Mouse (Mus musculus) adipocyte (in vitro differentiated cells): Measurements from ENCODE around the gene Rhox4e.
"Not testable (repeated sequence)": the region's sequence is repeated elsewhere in the genome, so short reads cannot be mapped to it uniquely, and the experiment has no call there.

Experiments
- DNase-seq: peaks from one replicate; pipeline ENCODE4 v3.0.0-alpha.2; 2016; ENCODE audit warnings: low spot score

Gene Rhox4e

DNA sequence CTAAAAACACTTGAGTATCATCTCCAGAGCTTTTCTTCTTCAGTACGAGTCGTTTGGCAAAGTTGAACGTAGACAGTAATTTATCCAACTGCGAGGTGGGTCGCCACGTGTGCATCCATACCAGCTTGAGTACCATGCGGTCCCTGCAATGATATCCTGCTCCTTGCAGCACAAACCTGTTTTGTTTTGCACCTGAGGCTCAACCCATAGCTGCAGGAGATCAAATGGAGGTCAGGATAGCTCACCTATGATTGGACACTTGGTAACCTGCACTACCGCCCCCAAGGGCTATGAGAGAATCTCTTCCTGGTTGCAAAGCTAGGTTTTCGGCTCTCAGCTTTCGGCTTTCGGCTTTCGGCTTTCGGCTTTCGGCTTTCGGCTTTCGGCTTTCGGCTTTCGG lies at the start of gene Rhox4e:
Gene Rhox4e (plus strand): TSS at position 301 of the 400 bp plus-strand sequence.
- DNase-seq = not testable (repeated sequence)

DNA sequence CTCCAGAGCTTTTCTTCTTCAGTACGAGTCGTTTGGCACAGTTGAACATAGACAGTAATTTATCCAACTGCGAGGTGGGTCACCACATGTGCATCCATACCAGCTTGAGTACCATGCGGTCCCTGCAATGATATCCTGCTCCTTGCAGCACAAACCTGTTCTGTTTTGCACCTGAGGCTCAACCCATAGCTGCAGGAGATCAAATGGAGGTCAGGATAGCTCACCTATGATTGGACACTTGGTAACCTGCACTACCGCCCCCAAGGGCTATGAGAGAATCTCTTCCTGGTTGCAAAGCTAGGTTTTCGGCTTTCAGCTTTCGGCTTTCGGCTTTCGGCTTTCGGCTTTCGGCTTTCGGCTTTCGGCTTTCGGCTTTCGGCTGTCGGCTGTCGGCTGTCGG lies 43.2 kb upstream of the Rhox4e start, which contains the start of gene Rhox4d:
Gene Rhox4d (plus strand): TSS at position 301 of the 400 bp plus-strand sequence.
- not testable (repeated sequence) for DNase-seq

DNA sequence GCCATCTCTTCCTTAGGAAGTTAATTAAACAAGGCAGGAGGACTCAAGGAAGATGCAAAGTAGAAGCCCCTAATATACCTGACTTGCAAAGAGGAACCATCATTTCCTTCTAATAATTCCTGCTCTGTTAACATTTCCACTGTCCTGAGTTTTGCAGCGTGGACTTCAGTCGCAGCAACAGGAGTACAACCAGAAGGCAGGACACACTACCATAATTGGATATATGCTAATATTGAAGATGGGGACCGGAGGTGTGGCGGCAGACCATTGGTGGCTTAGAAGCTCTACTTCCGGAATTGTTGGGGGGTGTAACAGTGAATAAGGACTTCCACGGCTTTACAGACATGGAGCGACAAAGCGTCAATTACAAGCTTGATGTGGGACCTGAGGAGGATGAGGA lies 27.1 kb upstream of the Rhox4e start, which contains the start of gene Rhox2e:
Gene Rhox2e (plus strand): TSS at position 301 of the 400 bp plus-strand sequence.
- DNase-seq = not testable (repeated sequence)

DNA sequence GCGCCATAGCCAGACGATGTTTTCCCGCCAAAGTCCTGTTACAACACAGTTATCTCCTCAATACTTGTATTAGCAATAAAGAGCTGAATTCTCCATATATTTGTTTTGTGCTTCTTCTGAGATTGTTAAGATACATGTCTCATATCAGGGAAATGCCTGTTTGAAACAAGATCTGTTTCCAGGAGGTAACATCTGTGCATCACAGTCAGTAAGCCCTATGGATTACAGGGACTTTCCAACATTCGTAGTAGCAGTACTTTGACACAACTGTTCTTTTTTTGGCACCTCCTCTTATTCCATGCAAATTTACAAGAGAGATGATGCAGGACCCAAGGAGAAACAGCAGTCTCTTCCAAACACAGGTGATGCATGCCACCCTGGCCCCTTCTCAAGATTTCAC lies 15.5 kb upstream of the Rhox4e start, which contains the start of gene Rhox3e:
Gene Rhox3e (plus strand): TSS at position 301 of the 400 bp plus-strand sequence.
- DNase-seq = not testable (repeated sequence)

DNA sequence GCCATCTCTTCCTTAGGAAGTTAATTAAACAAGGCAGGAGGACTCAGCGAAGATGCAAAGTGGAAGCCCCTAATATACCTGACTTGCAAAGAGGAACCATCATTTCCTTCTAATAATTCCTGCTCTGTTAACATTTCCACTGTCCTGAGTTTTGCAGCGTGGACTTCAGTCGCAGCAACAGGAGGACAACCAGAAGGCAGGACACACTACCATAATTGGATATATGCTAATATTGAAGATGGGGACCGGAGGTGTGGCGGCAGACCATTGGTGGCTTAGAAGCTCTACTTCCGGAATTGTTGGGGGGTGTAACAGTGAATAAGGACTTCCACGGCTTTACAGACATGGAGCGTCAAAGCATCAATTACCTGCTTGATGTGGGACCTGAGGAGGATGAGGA lies 13.9 kb downstream of the Rhox4e start, which contains the start of gene Rhox2f:
Gene Rhox2f (plus strand): TSS at position 301 of the 400 bp plus-strand sequence.
- not testable (repeated sequence) for DNase-seq

DNA sequence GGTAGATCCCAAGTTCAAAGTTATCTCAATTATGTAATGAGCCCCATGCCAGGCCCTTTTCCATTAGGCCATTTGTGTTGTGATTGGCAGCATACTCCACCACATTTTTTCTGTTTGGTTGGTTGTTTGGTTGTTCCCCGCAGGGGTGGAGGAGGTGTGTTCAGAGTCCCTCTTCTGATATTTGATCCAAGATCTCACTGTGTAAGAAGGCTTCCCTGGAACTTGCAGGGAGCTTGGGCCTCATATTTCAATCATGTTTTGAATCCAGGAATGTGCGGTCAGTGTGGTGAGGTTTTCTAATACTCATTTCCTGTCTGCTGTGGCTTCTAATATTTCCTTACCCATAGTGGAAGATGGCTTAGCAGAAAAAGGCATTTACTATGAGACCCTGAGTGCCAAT lies 15.4 kb downstream of the Rhox4e start:
- peak; percentile 2 for DNase-seq

DNA sequence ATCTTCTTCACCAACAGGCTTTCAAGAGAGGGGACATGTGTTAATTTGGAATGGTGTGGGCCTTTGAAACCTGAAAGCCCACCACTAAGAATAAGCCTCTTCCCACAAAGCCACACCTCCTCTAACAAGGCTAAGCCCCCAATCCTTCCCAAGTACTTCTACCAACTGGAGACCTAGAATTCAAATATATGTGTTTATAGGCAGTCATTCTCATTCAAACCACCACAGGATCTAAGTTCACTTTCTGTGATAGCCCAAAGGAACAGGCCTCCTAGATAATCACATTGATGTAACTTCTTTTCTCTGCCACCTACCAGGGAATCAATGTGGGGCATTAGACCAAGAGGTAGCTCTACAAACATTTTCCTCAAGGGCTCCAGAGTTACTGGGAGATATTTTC lies 23.5 kb downstream of the Rhox4e start, which contains the start of gene Rhox3f:
Gene Rhox3f (plus strand): TSS at position 301 of the 400 bp plus-strand sequence.
- DNase-seq = not testable (repeated sequence)

DNA sequence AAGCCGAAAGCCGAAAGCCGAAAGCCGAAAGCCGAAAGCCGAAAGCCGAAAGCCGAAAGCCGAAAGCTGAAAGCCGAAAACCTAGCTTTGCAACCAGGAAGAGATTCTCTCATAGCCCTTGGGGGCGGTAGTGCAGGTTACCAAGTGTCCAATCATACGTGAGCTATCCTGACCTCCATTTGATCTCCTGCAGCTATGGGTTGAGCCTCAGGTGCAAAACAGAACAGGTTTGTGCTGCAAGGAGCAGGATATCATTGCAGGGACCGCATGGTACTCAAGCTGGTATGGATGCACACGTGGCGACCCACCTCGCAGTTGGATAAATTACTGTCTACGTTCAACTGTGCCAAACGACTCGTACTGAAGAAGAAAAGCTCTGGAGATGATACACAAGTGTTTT lies 50.4 kb downstream of the Rhox4e start, which contains the start of gene Rhox4f:
Gene Rhox4f (minus strand): TSS at position 101 of the 400 bp plus-strand sequence.
- DNase-seq = not testable (repeated sequence)
